17 mouse cellular contexts compared by ENCODE assay signal in genomic region chr19:31714418-31714817, GRCm38 (mm10). TPM values are rescaled to one million over a fixed set of nuclear protein-coding genes. Genes with fewer than 3 reads are reported as not detected.
A peak's percentile ranks its signal among the peaks of the same experiment; 100 is the strongest.
DNase-seq lines count a peak whose midpoint lies in the region; TF ChIP-seq lines count a peak whose summit lies in the region.
"Had no signal": no experiment of that assay in that cellular context is flagged by ENCODE, and none has a peak within 500 bp of the region (broad histone marks: within the 10 kb centered on the region; RNA-seq: fewer than 3 reads in every experiment).

No protein-coding gene starts in this region.

- no peak overlapping the region for H3K4me3 ChIP-seq in liver, adult 2 months (ENCODE audit: insufficient read depth, low read depth, low read length)
- H3K4me3 ChIP-seq: embryonic facial prominence, embryonic 12.5 days; forebrain, embryonic 12.5 days; hindbrain, embryonic 12.5 days had no signal

- no peaks in the 10 kb centered on the region for H3K27me3 ChIP-seq in liver, adult 2 months (ENCODE audit: control insufficient read depth, insufficient read depth, low read length)
- H3K27me3 ChIP-seq: CH12.LX; embryonic facial prominence, embryonic 12.5 days; forebrain, embryonic 12.5 days; hindbrain, embryonic 12.5 days; Patski had no signal

- TF ChIP-seq POLR2A in liver, adult 2 months (IDR thresholded peaks at IDR 0.05; ENCODE audit: extremely low read depth, insufficient read depth, low read length): no peak

- WGBS in liver, adult 2 months: 61% methylated on average over 4 of the region's 4 CpGs

- no peaks in the 10 kb centered on the region for H3K36me3 ChIP-seq in liver, adult 2 months (ENCODE audit: control insufficient read depth, insufficient read depth, low read length)
- H3K36me3 ChIP-seq: embryonic facial prominence, embryonic 12.5 days; forebrain, embryonic 12.5 days; hindbrain, embryonic 12.5 days had no signal

- no peak overlapping the region for H3K9ac ChIP-seq in liver, adult 2 months (ENCODE audit: low read depth, low read length)
- H3K9ac ChIP-seq: embryonic facial prominence, embryonic 12.5 days; forebrain, embryonic 12.5 days; hindbrain, embryonic 12.5 days had no signal

- H3K79me2 ChIP-seq in liver, adult 2 months (ENCODE audit: control insufficient read depth, insufficient read depth, low read length): no peaks in the 10 kb centered on the region

- no peak for TF ChIP-seq CTCF in liver, adult 2 months (IDR thresholded peaks at IDR 0.05; ENCODE audit: low read depth, low read length)

- peak overlapping the region; percentile 59; the same call in 1 of the 2 replicates for H3K27ac ChIP-seq in liver, adult 2 months (replicated peaks; ENCODE audit: insufficient read depth, low read depth, low read length)
- H3K27ac ChIP-seq: embryonic facial prominence, embryonic 12.5 days; forebrain, embryonic 12.5 days; hindbrain, embryonic 12.5 days had no signal

- peak; percentile 43 for DNase-seq in heart, adult 8-10 months (ENCODE audit: low spot score)
- no peak for DNase-seq in heart, postnatal 36 days
- peak; percentile 37 for DNase-seq in liver, adult 2 months (ENCODE audit: extremely low read depth, low read depth, low spot score)
- DNase-seq in liver: no peak
- peak; percentile 13 for DNase-seq in adipocyte (ENCODE audit: low spot score)
- peak; percentile 5 for DNase-seq in skeletal muscle tissue, adult 2 months (ENCODE audit: low read depth, low spot score)
- DNase-seq: adrenal gland, adult 8-10 months; cerebellum, adult 11 months; cerebellum, adult 9-10 months; cerebellum, postnatal 25 days; gastrocnemius, postnatal 10 days; heart, postnatal 4 days had no signal

- peaks cover 1% of the 10 kb centered on the region; the same call in 1 of the 2 replicates for H3K4me1 ChIP-seq in liver, adult 2 months (ENCODE audit: control insufficient read depth, insufficient read depth, low read length)
- H3K4me1 ChIP-seq: embryonic facial prominence, embryonic 12.5 days; forebrain, embryonic 12.5 days; hindbrain, embryonic 12.5 days had no signal

- intact Hi-C loops in heart, postnatal 36 days (cut with DNase I): no loop called here

RNA-seq across cellular contexts. Expression of gene Prkg1, which starts 50.4 kb away (rescaled TPM):
- 10 to 100 TPM; 10.6 to 16.1 (median 12.2) TPM for total RNA-seq in heart, adult 8-10 months (2022)
- 10 to 100 TPM; 12.7 to 13.4 TPM for total RNA-seq in heart, postnatal 36 days (2021)
- 3.4 TPM in 2 replicates for total RNA-seq in liver, adult 2 months (2014; rRNA removed)
- 0.15 and 0.27 TPM in 2 replicates for polyA plus RNA-seq in liver, adult 2 months (2012; rRNA removed)
- total RNA-seq: CH12.LX had no signal
- polyA plus RNA-seq: Patski had no signal

Comparison
In these comparisons a context has a peak if more than half of its experiments do, and no peak if none do; other contexts are left out.
1. DNase-seq: peak in heart, adult 8-10 months (single experiment), liver, adult 2 months (single experiment), adipocyte (single experiment) and skeletal muscle tissue, adult 2 months (single experiment); none in heart, postnatal 36 days (0 of 2) and liver (single experiment).